Mouse (Mus musculus) heart, embryonic 13.5 days (tissue): Measurements from ENCODE around the gene N4bp2l2. TPM values are rescaled to one million over a fixed set of nuclear protein-coding genes. Genes with fewer than 3 reads are reported as not detected.
"Not testable (repeated sequence)": the region's sequence is repeated elsewhere in the genome, so short reads cannot be mapped to it uniquely, and the experiment has no call there.

Source experiments
- ATAC-seq: fragments of 200-750 bp; cut with Nextera tagmentation; 2 replicates; pipeline ENCODE4 v1.8.0; 2017; ENCODE audit warnings: moderate TSS enrichment; ENCODE audit not compliant: insufficient number of reproducible peaks, low FRiP score, low TSS enrichment; ENCODE audit errors: extremely low read depth
- H3K27ac ChIP-seq: fragments of 300-500 bp; sonication (generic); replicated peaks from 2 replicates; pipeline ENCODE4 v1.5.1; 2015; ENCODE audit warnings: moderate library complexity, mild to moderate bottlenecking, inconsistent platforms
- H3K27me3 ChIP-seq: fragments of 300-500 bp; sonication (generic); replicated peaks from 2 replicates; pipeline ENCODE4 v1.6.1; 2015; ENCODE audit warnings: mild to moderate bottlenecking, inconsistent platforms
- H3K36me3 ChIP-seq: fragments of 300-500 bp; sonication (generic); 2 replicates; pipeline ENCODE4 v1.6.1; 2015; ENCODE audit warnings: mild to moderate bottlenecking, inconsistent platforms
- H3K4me1 ChIP-seq: fragments of 300-500 bp; sonication (generic); 2 replicates; pipeline ENCODE4 v1.6.1; 2015; ENCODE audit warnings: inconsistent platforms
- H3K4me2 ChIP-seq: fragments of 300-500 bp; sonication (generic); 2 replicates; pipeline ENCODE4 v1.6.1; 2015; ENCODE audit warnings: inconsistent platforms, mild to moderate bottlenecking, moderate library complexity
- H3K4me3 ChIP-seq: fragments of 300-500 bp; sonication (generic); 2 replicates; pipeline ENCODE4 v1.5.1; 2015; ENCODE audit warnings: moderate library complexity, mild to moderate bottlenecking, inconsistent platforms
- H3K9ac ChIP-seq: fragments of 300-500 bp; sonication (generic); 2 replicates; pipeline ENCODE4 v1.6.1; 2015; ENCODE audit warnings: inconsistent platforms, mild to moderate bottlenecking, moderate library complexity
- H3K9me3 ChIP-seq: fragments of 300-500 bp; sonication (generic); 2 replicates; pipeline ENCODE4 v1.6.1; 2016; ENCODE audit warnings: inconsistent platforms
- WGBS: fragments of 180-500 bp; shearing (Covaris S2); methylation state at CpG from one replicate; pipeline ENCODE4 v1.1.7; 2015; ENCODE audit warnings: mixed read lengths; 5-methylcytosine and 5-hydroxymethylcytosine counted together
- polyA plus RNA-seq: library from polyadenylated mRNA; unstranded; fragments of >200 nt; fragmentation: Nextera tagmentation; extraction: Ambion mirVana; gene quantifications from 2 replicates; pipeline ENCODE4 v1.2.1, GENCODE M21; 2015

The N4bp2l2 gene
- polyA plus RNA-seq, 1 experiment from 2014 or later, result 31.0 TPM

GRCm38 (mm10) chr5:150643390-150643789, 22.6 kb downstream of the N4bp2l2 start:
- not testable (repeated sequence) for H3K4me2 ChIP-seq, H3K27me3 ChIP-seq, H3K4me1 ChIP-seq, H3K4me3 ChIP-seq, H3K9ac ChIP-seq, ATAC-seq, H3K9me3 ChIP-seq, H3K27ac ChIP-seq
- peaks cover 72% of the 10 kb centered on the region for H3K36me3 ChIP-seq
- WGBS, result 92% methylated on average over 4 of the region's 4 CpGs

GRCm38 (mm10) chr5:150641440-150641839, 24.5 kb downstream of the N4bp2l2 start:
- Histone ChIP-seq H3K9ac (no peak overlapping the region), H3K36me3 (peaks cover 77% of the 10 kb centered on the region), H3K27ac (no peak overlapping the region), H3K9me3 (no peaks in the 10 kb centered on the region), H3K4me3 (no peak overlapping the region), H3K27me3 (no peaks in the 10 kb centered on the region), H3K4me2 (no peak overlapping the region), H3K4me1 (no peaks in the 10 kb centered on the region)
- no peak for ATAC-seq
- WGBS, result 73% methylated on average over 3 of the region's 3 CpGs

- Histone ChIP-seq H3K9ac (no peak overlapping the region), H3K4me3 (no peak overlapping the region), H3K27me3 (no peaks in the 10 kb centered on the region), H3K36me3 (peaks cover 47% of the 10 kb centered on the region), H3K4me1 (peaks cover 8% of the 10 kb centered on the region), H3K9me3 (no peaks in the 10 kb centered on the region), H3K27ac (no peak overlapping the region), H3K4me2 (no peak overlapping the region)
- WGBS, result 69% methylated on average over 2 of the region's 2 CpGs
- ATAC-seq, result no peak
Observed at GRCm38 (mm10) chr5:150629692-150630091, 36.3 kb downstream of the N4bp2l2 start.

GRCm38 (mm10) chr5:150629272-150629671, 36.7 kb downstream of the N4bp2l2 start:
- WGBS, result 94% methylated on average over 1 of the region's 1 CpGs
- H3K4me1 ChIP-seq, result peaks cover 8% of the 10 kb centered on the region
- ATAC-seq, result no peak
- no peaks in the 10 kb centered on the region for H3K9me3 ChIP-seq
- H3K9ac ChIP-seq, result no peak overlapping the region
- peaks cover 47% of the 10 kb centered on the region for H3K36me3 ChIP-seq
- H3K27me3 ChIP-seq, result no peaks in the 10 kb centered on the region
- H3K4me2 ChIP-seq, result no peak overlapping the region
- no peak overlapping the region for H3K27ac ChIP-seq
- no peak overlapping the region for H3K4me3 ChIP-seq

GRCm38 (mm10) chr5:150625528-150625927, 40.5 kb downstream of the N4bp2l2 start:
- no peak overlapping the region for H3K9ac ChIP-seq
- no peak for ATAC-seq
- no peak overlapping the region for H3K4me3 ChIP-seq
- no peaks in the 10 kb centered on the region for H3K27me3 ChIP-seq
- no peak overlapping the region for H3K4me2 ChIP-seq
- peaks cover 24% of the 10 kb centered on the region for H3K4me1 ChIP-seq
- peaks cover 33% of the 10 kb centered on the region for H3K36me3 ChIP-seq
- WGBS, result 30% methylated on average over 7 of the region's 7 CpGs
- no peak overlapping the region for H3K27ac ChIP-seq
- no peaks in the 10 kb centered on the region for H3K9me3 ChIP-seq

GRCm38 (mm10) chr5:150622792-150623191, 43.2 kb downstream of the N4bp2l2 start:
- ATAC-seq, result no peak
- Histone ChIP-seq H3K27me3 (no peaks in the 10 kb centered on the region), H3K4me1 (peaks cover 24% of the 10 kb centered on the region), H3K4me3 (no peak overlapping the region), H3K36me3 (peaks cover 33% of the 10 kb centered on the region), H3K4me2 (no peak overlapping the region), H3K9me3 (no peaks in the 10 kb centered on the region), H3K9ac (no peak overlapping the region), H3K27ac (peak overlapping the region; percentile 24; the same call in 1 of the 2 replicates)
- 17% methylated on average over 1 of the region's 1 CpGs for WGBS

- H3K36me3 ChIP-seq, result peaks cover 30% of the 10 kb centered on the region
- ATAC-seq, result no peak
- H3K9me3 ChIP-seq, result no peaks in the 10 kb centered on the region
- H3K4me3 ChIP-seq, result no peak overlapping the region
- no peak overlapping the region for H3K4me2 ChIP-seq
- peaks cover 24% of the 10 kb centered on the region for H3K4me1 ChIP-seq
- 84% methylated on average over 3 of the region's 3 CpGs for WGBS
- H3K9ac ChIP-seq, result no peak overlapping the region
- no peak overlapping the region for H3K27ac ChIP-seq
- H3K27me3 ChIP-seq, result no peaks in the 10 kb centered on the region
Observed at GRCm38 (mm10) chr5:150621592-150621991, 44.4 kb downstream of the N4bp2l2 start.

- Histone ChIP-seq H3K4me2 (no peak overlapping the region), H3K36me3 (peaks cover 31% of the 10 kb centered on the region), H3K4me3 (no peak overlapping the region), H3K9me3 (no peaks in the 10 kb centered on the region), H3K27ac (no peak overlapping the region), H3K9ac (no peak overlapping the region), H3K4me1 (peaks cover 18% of the 10 kb centered on the region), H3K27me3 (no peaks in the 10 kb centered on the region)
- ATAC-seq, result no peak
- 86% methylated on average over 7 of the region's 7 CpGs for WGBS
Observed at GRCm38 (mm10) chr5:150620588-150621135, 45.3 kb downstream of the N4bp2l2 start.

- H3K9ac ChIP-seq, result no peak overlapping the region
- H3K4me3 ChIP-seq, result no peak overlapping the region
- H3K36me3 ChIP-seq, result peaks cover 14% of the 10 kb centered on the region
- H3K27ac ChIP-seq, result no peak overlapping the region
- ATAC-seq, result no peak
- peaks cover 15% of the 10 kb centered on the region for H3K4me1 ChIP-seq
- H3K9me3 ChIP-seq, result no peaks in the 10 kb centered on the region
- WGBS, result 88% methylated on average over 10 of the region's 10 CpGs
- H3K4me2 ChIP-seq, result no peak overlapping the region
- no peaks in the 10 kb centered on the region for H3K27me3 ChIP-seq
Observed at GRCm38 (mm10) chr5:150618599-150619355, 47.2 kb downstream of the N4bp2l2 start.

- 74% methylated on average over 3 of the region's 3 CpGs for WGBS
- H3K4me2 ChIP-seq, result no peak overlapping the region
- H3K4me1 ChIP-seq, result no peaks in the 10 kb centered on the region
- peaks cover 8% of the 10 kb centered on the region for H3K36me3 ChIP-seq
- no peaks in the 10 kb centered on the region for H3K27me3 ChIP-seq
- H3K27ac ChIP-seq, result no peak overlapping the region
- H3K9me3 ChIP-seq, result no peaks in the 10 kb centered on the region
- H3K4me3 ChIP-seq, result no peak overlapping the region
- no peak overlapping the region for H3K9ac ChIP-seq
- no peak for ATAC-seq
Observed at GRCm38 (mm10) chr5:150616731-150617130, 49.3 kb downstream of the N4bp2l2 start.

- Histone ChIP-seq H3K4me3 (no peak overlapping the region), H3K4me1 (no peaks in the 10 kb centered on the region), H3K36me3 (peaks cover 8% of the 10 kb centered on the region), H3K9ac (no peak overlapping the region), H3K9me3 (no peaks in the 10 kb centered on the region), H3K27ac (no peak overlapping the region), H3K27me3 (no peaks in the 10 kb centered on the region), H3K4me2 (no peak overlapping the region)
- WGBS, result 95% methylated on average over 2 of the region's 2 CpGs
- no peak for ATAC-seq
Observed at GRCm38 (mm10) chr5:150616216-150616615, 49.8 kb downstream of the N4bp2l2 start.

- no peak overlapping the region for H3K9ac ChIP-seq
- no peak for ATAC-seq
- H3K4me2 ChIP-seq, result no peak overlapping the region
- peaks cover 3% of the 10 kb centered on the region for H3K36me3 ChIP-seq
- H3K27me3 ChIP-seq, result no peaks in the 10 kb centered on the region
- no peaks in the 10 kb centered on the region for H3K4me1 ChIP-seq
- no peaks in the 10 kb centered on the region for H3K9me3 ChIP-seq
- WGBS, result 77% methylated on average over 2 of the region's 2 CpGs
- no peak overlapping the region for H3K27ac ChIP-seq
- H3K4me3 ChIP-seq, result no peak overlapping the region
Observed at GRCm38 (mm10) chr5:150614054-150614453, 51.9 kb downstream of the N4bp2l2 start.
